Mouse (Mus musculus) fibroblast of lung, adult 2 months (primary cell): ENCODE data around the gene Uimc1.
"Not testable (repeated sequence)": the region's sequence is repeated elsewhere in the genome, so short reads cannot be mapped to it uniquely, and the experiment has no call there.

ENCODE experiments used
- DNase-seq: peaks from one replicate; pipeline ENCODE4 v3.0.0-alpha.2; 2011; ENCODE audit warnings: low read depth

Gene Uimc1

GRCm38 (mm10) chr13:55099726-55100478 is at the start of gene Uimc1:
Gene Uimc1 (minus strand): TSS chr13:55100300.
- peak; percentile 42 for DNase-seq

- DNase-seq: no peak
Observed at GRCm38 (mm10) chr13:55140271-55140670, 40.2 kb upstream of the Uimc1 start.

GRCm38 (mm10) chr13:55135382-55135781 is 35.3 kb upstream of the Uimc1 start:
- DNase-seq: no peak

GRCm38 (mm10) chr13:55133448-55133847 is 33.3 kb upstream of the Uimc1 start, which contains the start of gene Gm17617:
Gene Gm17617 (minus strand): TSS chr13:55133548.
- no peak for DNase-seq

- DNase-seq: no peak
Observed at GRCm38 (mm10) chr13:55124903-55125302, 24.8 kb upstream of the Uimc1 start.

GRCm38 (mm10) chr13:55114375-55114774 is 14.3 kb upstream of the Uimc1 start:
- DNase-seq: no peak

- DNase-seq: no peak
Observed at GRCm38 (mm10) chr13:55107694-55108093, 7.6 kb upstream of the Uimc1 start.

- no peak for DNase-seq
Observed at GRCm38 (mm10) chr13:55107116-55107515, 7.0 kb upstream of the Uimc1 start.

- DNase-seq: no peak
Observed at GRCm38 (mm10) chr13:55105953-55106691, 6.0 kb upstream of the Uimc1 start.

GRCm38 (mm10) chr13:55105045-55105952 is 5.2 kb upstream of the Uimc1 start, which contains the start of gene Zfp346:
Gene Zfp346 (plus strand): TSS chr13:55105311.
- DNase-seq: peak; percentile 87

GRCm38 (mm10) chr13:55103351-55103750 is 3.3 kb upstream of the Uimc1 start:
- no peak for DNase-seq

GRCm38 (mm10) chr13:55102366-55102765 is 2.3 kb upstream of the Uimc1 start:
- no peak for DNase-seq

- no peak for DNase-seq
Observed at GRCm38 (mm10) chr13:55101627-55102026, 1.5 kb upstream of the Uimc1 start.

- DNase-seq: no peak
Observed at GRCm38 (mm10) chr13:55099066-55099725, 904 bp downstream of the Uimc1 start.

- DNase-seq: not testable (repeated sequence)
Observed at GRCm38 (mm10) chr13:55097841-55098240, 2.3 kb downstream of the Uimc1 start.

- no peak for DNase-seq
Observed at GRCm38 (mm10) chr13:55092588-55092987, 7.5 kb downstream of the Uimc1 start.

- DNase-seq: no peak
Observed at GRCm38 (mm10) chr13:55075597-55075996, 24.5 kb downstream of the Uimc1 start.

GRCm38 (mm10) chr13:55071322-55071721 is 28.8 kb downstream of the Uimc1 start:
- DNase-seq: no peak

GRCm38 (mm10) chr13:55069719-55070118 is 30.4 kb downstream of the Uimc1 start:
- no peak for DNase-seq

GRCm38 (mm10) chr13:55063276-55063675 is 36.8 kb downstream of the Uimc1 start:
- DNase-seq: no peak

GRCm38 (mm10) chr13:55058042-55058441 is 42.1 kb downstream of the Uimc1 start:
- DNase-seq: no peak

GRCm38 (mm10) chr13:55047706-55048105 is 52.4 kb downstream of the Uimc1 start:
- no peak for DNase-seq
